Mouse (Mus musculus): Measurements from ENCODE around the gene Myct1.

The Myct1 gene

GRCm38 (mm10) chr10:5593464-5593863 is at the start of gene Myct1:
Gene Myct1 (plus strand): TSS chr10:5593775.
- DNase-seq, result peak; percentile 96

- no peak for DNase-seq
These were observed 47.1 kb upstream of the Myct1 start for GRCm38 (mm10) chr10:5546428-5546827.

- peak; percentile 88 for DNase-seq
These were observed 45.8 kb upstream of the Myct1 start for GRCm38 (mm10) chr10:5547769-5548168.

- no peak for DNase-seq
These were observed 44.9 kb upstream of the Myct1 start for GRCm38 (mm10) chr10:5548651-5549050.

- DNase-seq, result no peak
These were observed 43.8 kb upstream of the Myct1 start for GRCm38 (mm10) chr10:5549871-5550167.

GRCm38 (mm10) chr10:5550168-5551021 is 43.2 kb upstream of the Myct1 start:
- peak; percentile 97 for DNase-seq

GRCm38 (mm10) chr10:5551382-5551781 is 42.2 kb upstream of the Myct1 start, which contains the start of gene Syne1:
Gene Syne1 (minus strand): TSS chr10:5551482.
- no peak for DNase-seq

- peak; percentile 71 for DNase-seq
These were observed 38.6 kb upstream of the Myct1 start for GRCm38 (mm10) chr10:5554941-5555340.

GRCm38 (mm10) chr10:5558808-5559207 is 34.8 kb upstream of the Myct1 start:
- no peak for DNase-seq

- DNase-seq, result peak; percentile 49
These were observed 33.0 kb upstream of the Myct1 start for GRCm38 (mm10) chr10:5560526-5560925.

GRCm38 (mm10) chr10:5561706-5562105 is 31.9 kb upstream of the Myct1 start:
- peak; percentile 61 for DNase-seq

- DNase-seq, result peak; percentile 72
These were observed 24.6 kb upstream of the Myct1 start for GRCm38 (mm10) chr10:5568991-5569390.

- peak; percentile 93 for DNase-seq
These were observed 23.5 kb upstream of the Myct1 start for GRCm38 (mm10) chr10:5570059-5570458.

- DNase-seq, result no peak
These were observed 22.2 kb upstream of the Myct1 start for GRCm38 (mm10) chr10:5571332-5571731.

- DNase-seq, result no peak
These were observed 20.2 kb upstream of the Myct1 start for GRCm38 (mm10) chr10:5573328-5573727.

- peak; percentile 92 for DNase-seq
These were observed 2.5 kb upstream of the Myct1 start for GRCm38 (mm10) chr10:5591061-5591460.

GRCm38 (mm10) chr10:5591996-5592395 is 1.6 kb upstream of the Myct1 start:
- peak; percentile 98 for DNase-seq

GRCm38 (mm10) chr10:5594457-5594856 is 882 bp downstream of the Myct1 start:
- DNase-seq, result peak; percentile 55

GRCm38 (mm10) chr10:5596559-5596958 is 3.0 kb downstream of the Myct1 start:
- no peak for DNase-seq

- DNase-seq, result no peak
These were observed 6.5 kb downstream of the Myct1 start for GRCm38 (mm10) chr10:5600123-5600522.

GRCm38 (mm10) chr10:5603512-5603911 is 9.9 kb downstream of the Myct1 start:
- peak; percentile 88 for DNase-seq

GRCm38 (mm10) chr10:5604371-5604770 is 10.8 kb downstream of the Myct1 start:
- DNase-seq, result peak; percentile 88

- no peak for DNase-seq
These were observed 15.3 kb downstream of the Myct1 start for GRCm38 (mm10) chr10:5608874-5609273.

- DNase-seq, result no peak
These were observed 21.8 kb downstream of the Myct1 start for GRCm38 (mm10) chr10:5615186-5616040.

Data from heart, adult 11 months (tissue).